Mouse (Mus musculus) MEL (cell line): Measurements from ENCODE around the gene Nme6. TPM values are rescaled to one million over a fixed set of nuclear protein-coding genes. Genes with fewer than 3 reads are reported as not detected.

Experiments
- DNase-seq: peaks from one replicate; pipeline ENCODE4 v3.0.0; 2011; ENCODE audit warnings: low read depth, low spot score
- H3K27ac ChIP-seq: 2 replicates; pipeline ENCODE4 v1.5.1; 2012; ENCODE audit warnings: low read depth, mild to moderate bottlenecking, control low read depth, low read length, moderate library complexity; ENCODE audit not compliant: control insufficient read depth
- H3K27me3 ChIP-seq, 2 experiments: fragments of 150-350 bp in 1 of 2; sonication (generic) in 1 of 2; 2 replicates each; pipeline ENCODE4 v1.6.1; 2012; ENCODE audit warnings: low read length in 2 of 2, mild to moderate bottlenecking in 2 of 2, improper control_type of control experiment in 1 of 2, moderate library complexity in 1 of 2; ENCODE audit not compliant: insufficient read depth in 2 of 2, control insufficient read depth in 1 of 2
- H3K36me3 ChIP-seq, 2 experiments: 2 replicates each; pipeline ENCODE4 v1.6.1; 2012 to 2014; ENCODE audit warnings: low read length in 2 of 2, improper control_type of control experiment in 1 of 2, inconsistent platforms in 1 of 2, mild to moderate bottlenecking in 1 of 2; ENCODE audit not compliant: insufficient read depth in 2 of 2, control insufficient read depth in 1 of 2
- H3K4me1 ChIP-seq, 2 experiments: fragments of 150-350 bp in 1 of 2; sonication (generic) in 1 of 2; 2 replicates each; pipeline ENCODE4 v1.6.1; 2012; ENCODE audit warnings: low read length in 2 of 2, improper control_type of control experiment in 1 of 2, mild to moderate bottlenecking in 1 of 2; ENCODE audit not compliant: insufficient read depth in 2 of 2, control insufficient read depth in 1 of 2
- H3K4me3 ChIP-seq, 2 experiments: fragments of 150-350 bp in 1 of 2; sonication (generic) in 1 of 2; 2 replicates each; pipeline ENCODE4 v1.5.1; 2012; ENCODE audit warnings: low read depth in 2 of 2, low read length in 2 of 2, mild to moderate bottlenecking in 2 of 2, moderate library complexity in 2 of 2, control low read depth in 1 of 2, improper control_type of control experiment in 1 of 2; ENCODE audit not compliant: control insufficient read depth in 1 of 2, insufficient read depth in 1 of 2
- H3K79me2 ChIP-seq: 2 replicates; pipeline ENCODE4 v1.6.1; 2012; ENCODE audit warnings: mild to moderate bottlenecking, low read length, moderate library complexity; ENCODE audit not compliant: control insufficient read depth, poor library complexity, insufficient read depth
- H3K9ac ChIP-seq: 2 replicates; pipeline ENCODE4 v1.6.1; 2012; ENCODE audit warnings: low read depth, mild to moderate bottlenecking, control low read depth, low read length, moderate library complexity; ENCODE audit not compliant: control insufficient read depth, poor library complexity, severe bottlenecking
- H3K9me3 ChIP-seq: fragments of 150-350 bp; sonication (generic); replicated peaks from 2 replicates; pipeline ENCODE4 v1.6.1; 2012; ENCODE audit warnings: mild to moderate bottlenecking, low read length, improper control_type of control experiment, moderate library complexity; ENCODE audit not compliant: insufficient read depth
- CTCF ChIP-seq, 3 experiments: IDR thresholded peaks in 2 of 3; conservative IDR thresholded peaks in 1 of 3; 2 replicates each; pipeline ENCODE4 v1.5.1; 2011 to 2012; ENCODE audit warnings: low read length in 3 of 3, low read depth in 2 of 3, mild to moderate bottlenecking in 2 of 3, improper control_type of control experiment in 1 of 3, inconsistent platforms in 1 of 3, mixed read lengths in 1 of 3, moderate library complexity in 1 of 3; ENCODE audit not compliant: control insufficient read depth in 1 of 3, insufficient read depth in 1 of 3, poor library complexity in 1 of 3, severe bottlenecking in 1 of 3
- ELF1 ChIP-seq: IDR thresholded peaks from 2 replicates; pipeline ENCODE4 v1.6.1; 2014; ENCODE audit warnings: low read depth, mild to moderate bottlenecking, inconsistent platforms, low read length, improper control_type of control experiment, moderate library complexity
- EP300 ChIP-seq, 2 experiments: IDR thresholded peaks; 2 replicates each; pipeline ENCODE4 v1.6.1; 2011; ENCODE audit warnings: improper control_type of control experiment in 2 of 2, low read length in 2 of 2, low read depth in 1 of 2, mild to moderate bottlenecking in 1 of 2
- ETS1 ChIP-seq: IDR thresholded peaks from 2 replicates; pipeline ENCODE4 v1.6.1; 2012; ENCODE audit warnings: low read depth, mild to moderate bottlenecking, inconsistent platforms, low read length, improper control_type of control experiment, moderate library complexity
- MAFK ChIP-seq: IDR thresholded peaks from 2 replicates; pipeline ENCODE4 v1.6.1; 2011; ENCODE audit warnings: low read depth, mild to moderate bottlenecking, low read length, improper control_type of control experiment, borderline replicate concordance
- MAX ChIP-seq: IDR thresholded peaks from 2 replicates; pipeline ENCODE4 v1.6.1; 2011; ENCODE audit warnings: low read length, improper control_type of control experiment
- MEF2A ChIP-seq: IDR thresholded peaks from 2 replicates; pipeline ENCODE4 v1.6.1; 2014; ENCODE audit warnings: low read depth, mild to moderate bottlenecking, inconsistent platforms, low read length, improper control_type of control experiment; ENCODE audit not compliant: poor library complexity, insufficient replicate concordance, severe bottlenecking; ENCODE audit errors: extremely low read depth
- MXI1 ChIP-seq: IDR thresholded peaks from 2 replicates; pipeline ENCODE4 v1.6.1; 2011; ENCODE audit warnings: mild to moderate bottlenecking, low read depth, low read length, improper control_type of control experiment
- MYC ChIP-seq: IDR thresholded peaks from 2 replicates; pipeline ENCODE4 v1.6.1; 2011; ENCODE audit warnings: low read depth, mild to moderate bottlenecking, low read length, improper control_type of control experiment, moderate library complexity
- NELFE ChIP-seq: IDR thresholded peaks from 2 replicates; pipeline ENCODE4 v1.6.1; 2011; ENCODE audit warnings: low read depth, low read length, improper control_type of control experiment
- POLR2AphosphoS5 ChIP-seq: IDR thresholded peaks from 2 replicates; pipeline ENCODE4 v1.6.1; 2012; ENCODE audit warnings: low read depth, borderline replicate concordance, mild to moderate bottlenecking, inconsistent platforms, low read length, moderate library complexity, mixed read lengths
- RAD21 ChIP-seq: IDR thresholded peaks from 2 replicates; pipeline ENCODE4 v1.6.1; 2011; ENCODE audit warnings: mild to moderate bottlenecking, low read depth, low read length, improper control_type of control experiment
- RCOR1 ChIP-seq: IDR thresholded peaks from 2 replicates; pipeline ENCODE4 v1.6.1; 2012; ENCODE audit warnings: low read depth, mild to moderate bottlenecking, inconsistent platforms, low read length, improper control_type of control experiment
- SIN3A ChIP-seq: IDR thresholded peaks from 2 replicates; pipeline ENCODE4 v1.6.1; 2012; ENCODE audit warnings: low read length, improper control_type of control experiment, inconsistent platforms
- SMC3 ChIP-seq: IDR thresholded peaks from 2 replicates; pipeline ENCODE4 v1.6.1; 2011; ENCODE audit warnings: low read depth, low read length, improper control_type of control experiment
- TCF12 ChIP-seq: IDR thresholded peaks from 2 replicates; pipeline ENCODE4 v1.6.1; 2014; ENCODE audit warnings: low read depth, mild to moderate bottlenecking, inconsistent platforms, low read length, improper control_type of control experiment, moderate library complexity
- ZC3H11A ChIP-seq: IDR thresholded peaks from 2 replicates; pipeline ENCODE4 v1.6.1; 2012; ENCODE audit warnings: low read depth, mild to moderate bottlenecking, inconsistent platforms, low read length, improper control_type of control experiment
- ZMIZ1 ChIP-seq: IDR thresholded peaks from 2 replicates; pipeline ENCODE4 v1.6.1; 2012; ENCODE audit warnings: low read depth, mild to moderate bottlenecking, inconsistent platforms, low read length, improper control_type of control experiment, moderate library complexity
- ZNF384 ChIP-seq: IDR thresholded peaks from 2 replicates; pipeline ENCODE4 v1.6.1; 2012; ENCODE audit warnings: low read depth, mild to moderate bottlenecking, inconsistent platforms, low read length, improper control_type of control experiment
- polyA plus RNA-seq, 2 experiments: library from polyadenylated mRNA; stranded (reverse) in 1 of 2; unstranded in 1 of 2; fragments of >175 nt in 1 of 2; fragments of >200 nt in 1 of 2; gene quantifications; 2 replicates each; pipeline versions ENCODE4 v1.2.1 to v1.2.4; 2012; ENCODE audit warnings: low replicate concordance in 2 of 2, low read depth in 1 of 2; ENCODE audit not compliant: insufficient read length in 2 of 2, insufficient read depth in 1 of 2, missing spikeins in 1 of 2
- total RNA-seq: library from RNA; depleted of rRNA; stranded (reverse); fragments of 300-350 nt; gene quantifications from 2 replicates; pipeline ENCODE4 v1.2.3, GENCODE M21; 2012

The Nme6 gene
- total and polyA plus RNA-seq, 3 experiments, result 84.1 to 98.2 TPM; not detected in 1

- Histone ChIP-seq H3K36me3 (no peaks in the 10 kb centered on the region), H3K9ac (no peak overlapping the region), H3K79me2 (no peaks in the 10 kb centered on the region), H3K4me1 (no peaks in the 10 kb centered on the region; a peak in 1 of 4 replicates), H3K4me3 (no peak overlapping the region), H3K27me3 (no peaks in the 10 kb centered on the region), H3K9me3 (no peaks in the 10 kb centered on the region), H3K27ac (no peak overlapping the region)
- DNase-seq, result no peak
- TF ChIP-seq MEF2A (no peak), SMC3 (no peak), POLR2AphosphoS5 (no peak)
Measured at GRCm38 (mm10) chr9:109855947-109856346, 23.4 kb downstream of the Nme6 start.

GRCm38 (mm10) chr9:109862397-109863044 lies 30.0 kb downstream of the Nme6 start:
- peak; percentile 87 for DNase-seq
- Histone ChIP-seq H3K36me3 (peaks cover 0 to 20% of the 10 kb centered on the region in 2 experiments; a peak in 2 of 4 replicates), H3K27me3 (no peaks in the 10 kb centered on the region)
- TF ChIP-seq SMC3, result peak; percentile 81
- peak; percentile 34; the same call in 1 of the 2 replicates for TF ChIP-seq MXI1
- TF ChIP-seq ZMIZ1, result no peak
- TF ChIP-seq ETS1, result peak; percentile 61
- TF ChIP-seq MAX, result peak; percentile 52
- no peak for TF ChIP-seq MEF2A
- peak; percentile 53; the same call in 1 of the 2 replicates for TF ChIP-seq MYC
- TF ChIP-seq RCOR1, result 0 out of 2 replicates have a peak, but pooled peaks have one; percentile 34
- 0 out of 2 replicates have a peak, but pooled peaks have one; percentile 30 for TF ChIP-seq TCF12
- TF ChIP-seq NELFE, result no peak; the same call in 1 of the 2 replicates
- 0 out of 4 replicates have a peak, but pooled peaks of 1 of the 2 experiments have one; percentile 17 for TF ChIP-seq EP300 (IDR thresholded peaks at IDR 0.05; ENCODE audit: low read depth in 1 of 2, low read length in 2 of 2)
- TF ChIP-seq ZNF384, result no peak
- TF ChIP-seq RAD21, result peak; percentile 97
- no peak for TF ChIP-seq SIN3A
- peak; percentile 32; the same call in 1 of the 2 replicates for TF ChIP-seq ELF1
- TF ChIP-seq MAFK, result no peak
- peak; percentile 91 to 97 (median 97) for TF ChIP-seq CTCF (IDR thresholded peaks at IDR 0.05 in 2 of 3, conservative IDR thresholded peaks at IDR 0.05 in 1 of 3; ENCODE audit: control insufficient read depth in 1 of 3, insufficient read depth in 1 of 3, low read depth in 2 of 3, low read length in 3 of 3, poor library complexity in 1 of 3, severe bottlenecking in 1 of 3)
- TF ChIP-seq ZC3H11A, result peak; percentile 84
- TF ChIP-seq, all 39 proteins: peak for 12
- Histone ChIP-seq H3K9ac (peak overlapping the region; percentile 69), H3K4me3 (peak overlapping the region; percentile 32 to 40), H3K4me1 (peaks cover 13 to 30% of the 10 kb centered on the region in 2 experiments), H3K9me3 (no peaks in the 10 kb centered on the region), H3K27ac (peak overlapping the region; percentile 97), H3K79me2 (no peaks in the 10 kb centered on the region)
